Mouse (Mus musculus): ENCODE measurements around the gene Fam102a.
A peak's percentile ranks its signal among the peaks of the same experiment; 100 is the strongest.
"Not testable (repeated sequence)": the region's sequence is repeated elsewhere in the genome, so short reads cannot be mapped to it uniquely, and the experiment has no call there.

The Fam102a gene

GRCm38 (mm10) chr2:32534733-32535471 is at the start of gene Fam102a:
Gene Fam102a (plus strand): TSS chr2:32535332.
- DNase-seq, result peak; percentile 99

- no peak for DNase-seq
Measured at GRCm38 (mm10) chr2:32485751-32486150, 49.4 kb upstream of the Fam102a start.

DNA sequence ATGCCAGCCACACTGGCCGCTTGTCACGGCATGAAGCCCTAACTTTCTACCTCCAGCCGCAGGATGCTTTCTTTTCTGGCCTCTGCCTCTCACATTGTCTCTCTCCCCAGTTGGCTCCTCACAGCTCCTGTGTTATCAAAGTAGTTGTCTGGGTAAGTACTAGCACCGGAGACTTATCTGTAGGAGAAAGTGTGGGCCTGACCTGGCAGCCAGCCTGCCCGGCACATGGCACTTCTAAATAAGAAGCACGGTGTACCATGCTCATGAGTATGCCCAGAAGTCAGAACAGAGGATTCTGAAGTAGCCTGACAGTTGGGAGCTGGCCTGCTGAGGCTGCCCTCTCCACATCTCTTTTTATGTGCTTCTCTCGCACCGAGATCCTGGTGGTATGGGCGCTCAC is 49.0 kb upstream of the Fam102a start:
- DNase-seq, result no peak

- peak; percentile 98 for DNase-seq
Measured at GRCm38 (mm10) chr2:32487124-32487623, 48.0 kb upstream of the Fam102a start.

GRCm38 (mm10) chr2:32488679-32489078 is 46.5 kb upstream of the Fam102a start:
- peak; percentile 93 for DNase-seq

DNA sequence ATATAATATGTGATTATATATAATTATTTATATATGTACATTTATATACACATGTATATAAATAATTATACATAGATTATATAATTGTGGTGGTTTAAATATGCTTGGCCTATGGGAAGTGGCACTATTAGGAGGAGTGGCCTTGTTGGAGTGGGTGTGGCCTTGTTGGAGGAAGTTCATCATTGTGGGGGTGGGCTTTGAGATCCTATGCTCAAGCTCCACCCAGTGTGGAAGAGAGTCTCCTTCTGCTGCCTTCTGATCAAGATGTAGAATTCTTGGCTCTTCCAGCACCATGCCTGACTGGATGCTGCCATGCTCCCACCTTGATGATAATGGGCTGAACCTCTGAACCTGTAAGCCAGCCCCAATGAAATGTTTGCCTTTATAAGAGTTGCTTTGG is 44.4 kb upstream of the Fam102a start:
- not testable (repeated sequence) for DNase-seq

GRCm38 (mm10) chr2:32492661-32493060 is 42.5 kb upstream of the Fam102a start:
- no peak for DNase-seq

GRCm38 (mm10) chr2:32493301-32493701 is 41.8 kb upstream of the Fam102a start:
- no peak for DNase-seq

- no peak for DNase-seq
Measured at GRCm38 (mm10) chr2:32494522-32494921, 40.6 kb upstream of the Fam102a start.

- DNase-seq, result peak; percentile 59
Measured at GRCm38 (mm10) chr2:32495185-32495726, 39.9 kb upstream of the Fam102a start.

DNA sequence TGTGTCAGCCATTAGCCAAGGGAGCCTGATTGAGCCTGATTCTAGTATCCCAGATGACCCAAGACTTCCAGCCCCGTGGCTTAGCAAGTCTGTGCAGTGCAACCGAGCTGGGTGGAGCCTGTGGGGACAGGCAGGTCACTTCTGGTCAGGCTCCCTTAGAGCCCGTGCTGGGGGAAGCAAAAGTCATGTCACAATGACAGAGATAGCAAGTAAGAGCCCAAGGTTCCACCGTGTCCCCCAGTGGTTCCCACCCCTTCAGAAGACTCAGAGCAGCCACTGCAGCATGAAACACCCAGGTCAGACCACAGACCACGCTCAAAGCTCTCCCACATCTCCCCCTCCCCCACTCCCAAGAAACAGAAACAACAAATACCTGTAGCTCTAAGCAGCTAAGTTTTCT is 38.9 kb upstream of the Fam102a start:
- no peak for DNase-seq

DNA sequence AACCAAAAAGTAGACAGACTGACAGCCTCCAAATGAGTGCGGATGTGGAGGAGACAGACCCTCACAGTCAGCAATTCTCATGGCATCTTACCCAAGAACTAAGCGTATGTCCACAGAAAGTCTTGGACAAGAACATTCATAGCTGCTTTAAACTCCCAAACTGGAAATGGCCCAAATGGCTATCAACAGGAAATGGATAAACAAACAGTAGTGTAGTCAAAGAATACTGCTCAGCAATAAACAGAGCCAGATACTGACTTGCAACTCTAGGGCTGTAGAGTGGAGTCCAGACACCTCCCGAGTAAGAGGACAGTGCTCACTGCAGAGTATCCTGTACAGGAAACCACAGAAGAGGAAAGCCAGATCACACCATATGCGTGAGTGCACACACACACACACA is 35.8 kb upstream of the Fam102a start:
- DNase-seq, result no peak

- DNase-seq, result no peak
Measured at GRCm38 (mm10) chr2:32500461-32500860, 34.7 kb upstream of the Fam102a start.

DNA sequence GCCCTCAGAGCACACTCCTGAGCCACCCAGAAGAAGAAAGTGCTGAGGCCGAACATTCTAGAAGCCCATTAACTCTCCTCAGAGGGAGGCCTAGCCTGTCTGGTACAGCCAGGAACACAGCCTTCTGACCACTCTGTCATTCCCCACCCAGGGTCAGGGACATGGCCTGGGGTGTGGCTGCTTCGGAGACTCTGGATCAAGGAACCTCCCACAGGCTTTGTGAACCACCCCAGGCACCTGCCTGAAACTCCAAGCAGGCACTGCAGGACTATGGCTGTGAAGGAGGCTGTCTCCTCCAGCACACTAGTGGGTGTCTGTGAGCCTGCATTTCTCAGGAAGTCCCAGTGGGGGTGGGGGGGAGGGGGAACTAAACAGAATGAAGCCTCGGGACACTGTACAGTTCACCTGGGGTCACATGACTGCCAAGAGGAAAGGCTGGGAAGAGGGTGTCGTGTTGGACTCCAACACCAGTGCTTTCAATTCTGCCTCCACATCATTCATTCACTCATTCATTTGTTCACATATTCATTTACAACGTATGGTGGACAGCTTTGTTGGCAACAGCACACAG is 33.3 kb upstream of the Fam102a start:
- DNase-seq, result no peak

GRCm38 (mm10) chr2:32502843-32503242 is 32.3 kb upstream of the Fam102a start:
- no peak for DNase-seq

DNA sequence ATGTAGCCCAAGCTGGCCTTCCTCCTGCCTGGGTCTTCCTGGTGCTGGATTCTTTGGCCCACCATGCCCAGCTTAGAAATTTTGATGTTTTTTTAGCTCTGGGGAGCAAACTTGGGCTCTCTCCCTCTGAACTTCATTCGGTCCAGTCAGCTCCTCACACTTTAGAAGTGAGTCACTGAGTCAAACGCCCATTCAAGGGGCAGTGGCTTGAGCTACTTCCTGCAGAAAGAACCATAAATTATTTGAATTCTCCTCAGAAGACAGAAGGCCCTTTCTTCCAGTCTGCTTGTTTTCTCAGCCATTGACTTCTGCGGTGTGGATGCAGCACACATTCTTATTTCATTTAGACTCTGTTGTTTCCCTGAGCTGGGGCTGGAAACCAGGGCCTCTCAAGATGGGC is 31.5 kb upstream of the Fam102a start:
- no peak for DNase-seq

DNA sequence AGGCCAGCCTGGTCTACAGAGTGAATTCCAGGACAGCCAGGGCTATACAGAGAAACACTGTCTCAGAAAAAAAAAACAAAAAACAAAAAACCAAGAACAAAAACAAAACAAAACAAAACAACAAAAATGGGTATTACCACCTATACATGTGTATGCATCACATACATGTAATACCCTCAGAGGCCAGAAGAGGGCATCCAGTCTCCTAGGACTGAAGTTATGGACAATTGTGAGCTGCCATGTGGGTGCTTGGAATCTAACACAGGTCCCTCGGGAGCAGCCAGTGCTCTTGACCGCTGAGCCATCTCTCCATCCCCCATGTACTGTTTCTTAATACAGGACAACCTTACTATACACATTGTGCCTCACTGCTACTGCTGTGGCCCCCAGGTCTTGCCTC is 29.6 kb upstream of the Fam102a start:
- DNase-seq, result no peak

GRCm38 (mm10) chr2:32506673-32507668 is 28.2 kb upstream of the Fam102a start:
- DNase-seq, result no peak

- no peak for DNase-seq
Measured at GRCm38 (mm10) chr2:32507906-32508305, 27.2 kb upstream of the Fam102a start.

DNA sequence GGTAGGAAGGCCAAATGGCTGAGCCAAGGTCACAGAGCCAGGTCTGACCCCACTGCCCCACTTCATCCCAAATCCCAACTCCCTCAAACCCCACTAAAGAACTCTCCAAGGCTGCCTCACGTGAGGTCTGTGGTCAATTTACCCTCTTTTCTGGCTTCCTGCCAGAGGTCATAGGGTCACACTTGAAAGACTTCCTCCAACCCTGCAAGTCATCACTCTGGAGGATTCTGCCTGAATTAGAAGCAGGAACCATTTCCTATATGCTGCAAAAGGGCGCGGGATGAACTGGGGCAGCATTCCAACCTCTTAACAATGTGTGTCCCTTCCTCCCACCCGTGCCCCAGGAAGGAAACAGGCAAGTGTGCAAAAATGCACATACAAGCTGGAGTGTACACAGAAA is 25.8 kb upstream of the Fam102a start:
- peak; percentile 71 for DNase-seq

DNA sequence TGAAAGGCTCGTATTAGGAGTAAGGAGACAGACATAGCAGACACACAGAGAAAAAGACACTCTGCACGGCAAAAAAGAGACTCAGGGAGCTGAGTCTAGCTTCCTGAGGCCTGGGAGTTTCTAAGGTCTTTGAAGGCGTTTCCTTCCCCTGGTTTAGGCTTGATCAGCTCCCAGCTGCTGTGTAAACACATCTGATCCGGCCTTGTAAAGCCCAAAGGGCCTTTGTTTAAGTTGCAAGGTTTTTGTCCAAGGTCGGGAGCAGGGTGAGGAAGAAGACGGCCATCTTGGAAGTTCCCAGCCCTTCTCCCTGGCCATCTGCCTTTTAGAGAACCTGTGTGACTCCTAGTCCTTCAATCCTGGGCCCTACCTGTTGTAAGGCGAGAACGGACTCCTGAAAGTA is 25.2 kb upstream of the Fam102a start:
- DNase-seq, result no peak

GRCm38 (mm10) chr2:32512592-32512991 is 22.5 kb upstream of the Fam102a start:
- no peak for DNase-seq

DNA sequence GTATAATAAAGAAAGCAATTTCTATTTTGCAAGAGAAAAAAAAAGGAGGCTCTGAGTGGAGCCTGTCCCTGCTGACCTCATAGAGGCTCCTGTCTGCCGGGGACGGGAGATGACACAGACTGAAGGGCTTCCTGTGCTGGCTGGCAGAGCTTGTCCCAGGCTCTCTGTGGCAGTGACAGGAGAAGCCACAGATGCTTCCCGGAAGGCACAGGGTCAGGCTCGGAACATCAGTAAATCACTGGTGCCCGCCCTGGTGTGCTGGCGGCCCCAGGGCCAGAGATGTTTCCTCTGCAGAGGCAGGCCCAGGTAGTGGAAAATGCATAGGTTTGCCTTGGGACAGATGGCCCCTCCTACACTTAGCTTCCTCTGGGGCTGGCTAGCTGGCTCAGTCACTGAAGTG is 20.8 kb upstream of the Fam102a start:
- DNase-seq, result peak; percentile 75

Measured in kidney, adult 9 months (tissue).